Mouse (Mus musculus): Measurements from ENCODE around the gene Iscu.

DNA sequence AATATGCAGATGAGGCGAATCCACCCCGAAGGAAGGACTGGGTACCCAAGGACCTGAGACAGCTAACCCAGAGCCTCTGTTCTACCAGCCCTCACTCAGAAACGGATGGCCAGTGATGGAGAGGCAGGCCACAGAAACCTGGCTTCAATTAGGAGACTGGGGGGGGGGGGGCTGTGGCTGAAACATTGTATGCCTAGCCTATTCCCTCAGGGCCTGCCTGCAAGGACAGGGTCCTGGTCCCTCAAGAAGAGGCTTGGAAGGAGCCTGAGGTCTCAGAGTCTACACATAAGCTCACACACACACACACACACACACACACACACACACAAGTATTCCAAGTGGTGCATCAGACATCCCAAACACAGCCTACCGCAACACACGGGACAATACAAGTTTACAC, 27.1 kb downstream of the Iscu start:
- TF ChIP-seq CTCF (IDR thresholded peaks at IDR 0.05; ENCODE audit: low read depth) = no peak
- no peak for TF ChIP-seq EP300 (IDR thresholded peaks at IDR 0.05; ENCODE audit: low read depth)

All from heart, postnatal 0 days (tissue).